Mouse (Mus musculus): ENCODE measurements around the gene Noc2l. TPM values are rescaled to one million over a fixed set of nuclear protein-coding genes. Genes with fewer than 3 reads are reported as not detected.

Gene Noc2l
- total RNA-seq, 4 experiments from 2014 or later: 64.5 to 70.3 (median 68.1) TPM

Small RNA genes lying within 50 kb of the gene (microRNA-seq; reads per million reads assigned to microRNA genes)
- gene Mir7658: 1.7 to 3.3 reads per million in 2 experiments

Other genes with a start within 250 kb of the Noc2l start
- gene B3galt6, start 243.4 kb upstream of the Noc2l start, total RNA-seq (2022): 10 to 100 TPM in 2 of 4 experiments, 1 to 10 TPM in 2; 9.3 to 12.6 (median 10.5) TPM
- 100 to 1,000 TPM; 206 to 235 (median 221) TPM for gene Sdf4, start 243.1 kb upstream of the Noc2l start, total RNA-seq (2022)
- gene Tnfrsf4, start 222.2 kb upstream of the Noc2l start, total RNA-seq (2022): 1 to 10 TPM in 3 of 4 experiments, under 1 TPM in 1; 0.91 to 3.5 (median 1.5) TPM
- not detected for gene Tnfrsf18, start 209.8 kb upstream of the Noc2l start, total RNA-seq (2022)
- gene Ttll10, start 176.6 kb upstream of the Noc2l start, total RNA-seq (2022): under 1 TPM; 0.30 to 0.64 (median 0.44) TPM
- gene 9430015G10Rik, start 126.0 kb upstream of the Noc2l start, total RNA-seq (2022): 10 to 100 TPM; 28.4 to 30.7 (median 29.0) TPM
- gene Rnf223, start 105.5 kb upstream of the Noc2l start, total RNA-seq (2022): under 1 TPM; 0.49 to 0.72 (median 0.60) TPM
- gene Agrn, start 38.5 kb upstream of the Noc2l start, total RNA-seq (2022): 100 to 1,000 TPM; 117 to 126 (median 122) TPM
- gene Isg15, start 35.2 kb upstream of the Noc2l start, total RNA-seq (2022): 1 to 10 TPM; 1.2 to 3.3 (median 2.4) TPM
- 1 to 10 TPM; 5.9 to 7.5 (median 7.0) TPM for gene AW011738, start 32.7 kb upstream of the Noc2l start, total RNA-seq (2022)
- gene Perm1, start 20.1 kb upstream of the Noc2l start, total RNA-seq (2022): under 1 TPM; 0.34 to 0.59 (median 0.51) TPM
- gene Plekhn1, start 1.2 kb upstream of the Noc2l start, total RNA-seq (2022): 10 to 100 TPM; 33.2 to 40.5 (median 38.6) TPM
- gene Samd11, start 19.6 kb downstream of the Noc2l start, total RNA-seq (2022): 1 to 10 TPM; 4.7 to 8.3 (median 7.7) TPM
- gene Vmn2r-ps159, start 95.1 kb downstream of the Noc2l start, total RNA-seq (2022): not detected